Mouse (Mus musculus): ENCODE results near the gene Trim8. TPM values are rescaled to one million over a fixed set of nuclear protein-coding genes. Genes with fewer than 3 reads are reported as not detected.

Gene Trim8
- polyA plus RNA-seq, 1 experiment: not detected

GRCm38 (mm10) chr19:46534542-46535098 is 33.1 kb downstream of the Trim8 start:
- TF ChIP-seq CTCF (IDR thresholded peaks at IDR 0.05; ENCODE audit: insufficient read depth, low read depth, low read length): no peak
- TF ChIP-seq POLR2A (IDR thresholded peaks at IDR 0.05; ENCODE audit: insufficient read depth, low read depth, low read length): no peak
- WGBS: 90% methylated on average over 6 of the region's 6 CpGs

GRCm38 (mm10) chr19:46537357-46537756 is 35.9 kb downstream of the Trim8 start:
- TF ChIP-seq POLR2A (IDR thresholded peaks at IDR 0.05; ENCODE audit: insufficient read depth, low read depth, low read length) (no peak), CTCF (IDR thresholded peaks at IDR 0.05; ENCODE audit: insufficient read depth, low read depth, low read length) (no peak)
- no peak overlapping the region for H3K4me3 ChIP-seq (ENCODE audit: insufficient read depth, low read depth, low read length)
- peaks cover 8% of the 10 kb centered on the region for H3K4me1 ChIP-seq (ENCODE audit: control insufficient read depth, insufficient read depth, low read length)
- 92% methylated on average over 9 of the region's 9 CpGs for WGBS
- H3K27ac ChIP-seq (ENCODE audit: insufficient read depth, low read depth, low read length): no peak overlapping the region

More at GRCm38 (mm10) chr19:46534542-46535098, 33.1 kb downstream of the Trim8 start:
- Histone ChIP-seq H3K4me1 (ENCODE audit: control insufficient read depth, insufficient read depth, low read length) (peaks cover 33% of the 10 kb centered on the region), H3K4me3 (ENCODE audit: insufficient read depth, low read depth, low read length) (no peak overlapping the region), H3K27ac (ENCODE audit: insufficient read depth, low read depth, low read length) (no peak overlapping the region)

- H3K4me3 ChIP-seq (ENCODE audit: insufficient read depth, low read depth, low read length): no peak overlapping the region
- 83% methylated on average over 6 of the region's 6 CpGs for WGBS
- TF ChIP-seq CTCF (IDR thresholded peaks at IDR 0.05; ENCODE audit: insufficient read depth, low read depth, low read length) (no peak), POLR2A (IDR thresholded peaks at IDR 0.05; ENCODE audit: insufficient read depth, low read depth, low read length) (no peak)
- no peak overlapping the region for H3K27ac ChIP-seq (ENCODE audit: insufficient read depth, low read depth, low read length)
- peaks cover under 1% of the 10 kb centered on the region for H3K4me1 ChIP-seq (ENCODE audit: control insufficient read depth, insufficient read depth, low read length)
Measured at GRCm38 (mm10) chr19:46538213-46538612, 36.7 kb downstream of the Trim8 start.

GRCm38 (mm10) chr19:46542750-46543149 is 41.2 kb downstream of the Trim8 start:
- Histone ChIP-seq H3K27ac (ENCODE audit: insufficient read depth, low read depth, low read length) (no peak overlapping the region), H3K4me3 (ENCODE audit: insufficient read depth, low read depth, low read length) (no peak overlapping the region), H3K4me1 (ENCODE audit: control insufficient read depth, insufficient read depth, low read length) (no peaks in the 10 kb centered on the region)
- 90% methylated on average over 8 of the region's 8 CpGs for WGBS
- TF ChIP-seq CTCF (IDR thresholded peaks at IDR 0.05; ENCODE audit: insufficient read depth, low read depth, low read length) (no peak), POLR2A (IDR thresholded peaks at IDR 0.05; ENCODE audit: insufficient read depth, low read depth, low read length) (no peak)

GRCm38 (mm10) chr19:46547565-46547964 is 46.1 kb downstream of the Trim8 start:
- no peak overlapping the region for H3K27ac ChIP-seq (ENCODE audit: insufficient read depth, low read depth, low read length)
- 72% methylated on average over 6 of the region's 6 CpGs for WGBS
- peaks cover 2% of the 10 kb centered on the region; the same call in 1 of the 2 replicates for H3K4me1 ChIP-seq (ENCODE audit: control insufficient read depth, insufficient read depth, low read length)
- TF ChIP-seq CTCF (IDR thresholded peaks at IDR 0.05; ENCODE audit: insufficient read depth, low read depth, low read length) (no peak), POLR2A (IDR thresholded peaks at IDR 0.05; ENCODE audit: insufficient read depth, low read depth, low read length) (no peak)
- no peak overlapping the region for H3K4me3 ChIP-seq (ENCODE audit: insufficient read depth, low read depth, low read length)

- 65% methylated on average over 10 of the region's 10 CpGs for WGBS
- Histone ChIP-seq H3K27ac (ENCODE audit: insufficient read depth, low read depth, low read length) (no peak overlapping the region), H3K4me3 (ENCODE audit: insufficient read depth, low read depth, low read length) (no peak overlapping the region), H3K4me1 (ENCODE audit: control insufficient read depth, insufficient read depth, low read length) (peaks cover 2% of the 10 kb centered on the region; the same call in 1 of the 2 replicates)
- TF ChIP-seq POLR2A (IDR thresholded peaks at IDR 0.05; ENCODE audit: insufficient read depth, low read depth, low read length): no peak
- no peak for TF ChIP-seq CTCF (IDR thresholded peaks at IDR 0.05; ENCODE audit: insufficient read depth, low read depth, low read length)
Measured at GRCm38 (mm10) chr19:46548110-46548509, 46.6 kb downstream of the Trim8 start.

GRCm38 (mm10) chr19:46550385-46550784 is 48.9 kb downstream of the Trim8 start:
- TF ChIP-seq CTCF (IDR thresholded peaks at IDR 0.05; ENCODE audit: insufficient read depth, low read depth, low read length) (no peak), POLR2A (IDR thresholded peaks at IDR 0.05; ENCODE audit: insufficient read depth, low read depth, low read length) (no peak)
- H3K27ac ChIP-seq (ENCODE audit: insufficient read depth, low read depth, low read length): no peak overlapping the region
- H3K4me3 ChIP-seq (ENCODE audit: insufficient read depth, low read depth, low read length): no peak overlapping the region
- WGBS: 93% methylated on average over 4 of the region's 4 CpGs
- H3K4me1 ChIP-seq (ENCODE audit: control insufficient read depth, insufficient read depth, low read length): peaks cover 7% of the 10 kb centered on the region

GRCm38 (mm10) chr19:46552496-46552895 is 51.0 kb downstream of the Trim8 start:
- H3K4me3 ChIP-seq (ENCODE audit: insufficient read depth, low read depth, low read length): no peak overlapping the region
- 86% methylated on average over 4 of the region's 4 CpGs for WGBS
- no peak overlapping the region for H3K27ac ChIP-seq (ENCODE audit: insufficient read depth, low read depth, low read length)
- TF ChIP-seq CTCF (IDR thresholded peaks at IDR 0.05; ENCODE audit: insufficient read depth, low read depth, low read length) (no peak), POLR2A (IDR thresholded peaks at IDR 0.05; ENCODE audit: insufficient read depth, low read depth, low read length) (no peak)
- H3K4me1 ChIP-seq (ENCODE audit: control insufficient read depth, insufficient read depth, low read length): peaks cover 12% of the 10 kb centered on the region

- H3K4me3 ChIP-seq (ENCODE audit: insufficient read depth, low read depth, low read length): no peak overlapping the region
- no peak for TF ChIP-seq POLR2A (IDR thresholded peaks at IDR 0.05; ENCODE audit: insufficient read depth, low read depth, low read length)
- TF ChIP-seq CTCF (IDR thresholded peaks at IDR 0.05; ENCODE audit: insufficient read depth, low read depth, low read length): no peak
- 46% methylated on average over 11 of the region's 11 CpGs for WGBS
- H3K27ac ChIP-seq (ENCODE audit: insufficient read depth, low read depth, low read length): no peak overlapping the region
- H3K4me1 ChIP-seq (ENCODE audit: control insufficient read depth, insufficient read depth, low read length): peaks cover 12% of the 10 kb centered on the region
Measured at GRCm38 (mm10) chr19:46553541-46553955, 52.0 kb downstream of the Trim8 start.
